Mouse (Mus musculus) C3H10T1/2 (cell line): Measurements from ENCODE around the gene A430078G23Rik. TPM values are rescaled to one million over a fixed set of nuclear protein-coding genes. Genes with fewer than 3 reads are reported as not detected.

Source experiments
- polyA plus RNA-seq, 2 experiments: library from polyadenylated mRNA; unstranded; fragments of >200 nt; fragmentation: generic; extraction: Trizol; gene quantifications; one replicate each; pipeline ENCODE4 v1.2.1; 2012; ENCODE audit warnings: missing spikeins in 2 of 2

A430078G23Rik gene
- polyA plus RNA-seq, result not detected

GRCm38 (mm10) chr8:3353189-3353810, at the start of gene A430078G23Rik:
A430078G23Rik (plus strand) TSS chr8:3353415.

GRCm38 (mm10) chr8:3392771-3393710, 39.8 kb downstream of the A430078G23Rik start, which contains the start of gene Arhgef18:
Arhgef18 (plus strand) TSS chr8:3393006.

Other genes starting within 250 kb of the A430078G23Rik start
- 1 to 10 TPM in 1 of 2 experiments, under 1 TPM in 1; 0.23 to 3.8 TPM for gene Insr, start 73.8 kb upstream of the A430078G23Rik start, polyA plus RNA-seq
- 10 to 100 TPM in 1 of 2 experiments, 1 to 10 TPM in 1; 5.3 to 13.2 TPM for gene Arhgef18, start 39.6 kb downstream of the A430078G23Rik start, polyA plus RNA-seq
- 1 to 10 TPM; 1.5 to 6.0 TPM for gene Pex11g, start 114.3 kb downstream of the A430078G23Rik start, polyA plus RNA-seq
- not detected for gene Tex45, start 117.4 kb downstream of the A430078G23Rik start, polyA plus RNA-seq
- gene Zfp358, start 139.7 kb downstream of the A430078G23Rik start, polyA plus RNA-seq, result 10 to 100 TPM; 37.6 to 70.1 TPM
- gene Mcoln1, start 147.0 kb downstream of the A430078G23Rik start, polyA plus RNA-seq, result 10 to 100 TPM; 24.2 to 49.7 TPM
- gene Pnpla6, start 162.0 kb downstream of the A430078G23Rik start, polyA plus RNA-seq, result 10 to 100 TPM in 1 of 2 experiments, 1 to 10 TPM in 1; 8.8 to 24.0 TPM
- gene C330021F23Rik, start 214.6 kb downstream of the A430078G23Rik start, polyA plus RNA-seq, result under 1 TPM; 0.04 to 0.07 TPM
- 1 to 10 TPM in 1 of 2 experiments, under 1 TPM in 1; 0.32 to 6.7 TPM for gene Camsap3, start 233.9 kb downstream of the A430078G23Rik start, polyA plus RNA-seq